Mouse (Mus musculus): Measurements from ENCODE around the gene Prkg1.

DNA sequence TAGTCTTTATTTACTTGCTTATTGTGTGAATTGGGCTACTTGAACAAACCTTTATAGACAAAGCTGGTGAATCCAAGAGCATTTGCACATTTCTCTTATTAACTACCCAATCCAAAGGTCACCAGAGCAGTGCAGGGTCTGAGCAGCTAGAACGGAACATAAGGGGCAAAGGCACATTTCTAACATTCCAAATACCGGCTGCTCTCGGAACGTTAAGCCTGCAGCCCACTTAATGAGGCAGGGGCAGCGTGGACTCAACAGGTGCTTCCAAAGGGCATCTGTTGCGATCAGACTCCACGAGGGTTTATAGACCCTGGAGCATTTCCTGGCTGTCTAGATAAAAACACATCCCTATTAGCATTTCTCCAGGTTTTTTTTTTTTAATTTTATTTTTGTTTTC, 1138.8 kb downstream of the Prkg1 start:
- no peak for TF ChIP-seq CTCF (IDR thresholded peaks at IDR 0.05; ENCODE audit: extremely low read depth, insufficient read depth, low read length)
- TF ChIP-seq POLR2A (IDR thresholded peaks at IDR 0.05; ENCODE audit: extremely low read depth, insufficient read depth, low read length): no peak
